Mouse (Mus musculus): ENCODE results near the gene Tbc1d8b. TPM values are rescaled to one million over a fixed set of nuclear protein-coding genes. Genes with fewer than 3 reads are reported as not detected.

Tbc1d8b gene
- polyA plus RNA-seq, 1 experiment from 2014 or later, result 2.9 TPM

DNA sequence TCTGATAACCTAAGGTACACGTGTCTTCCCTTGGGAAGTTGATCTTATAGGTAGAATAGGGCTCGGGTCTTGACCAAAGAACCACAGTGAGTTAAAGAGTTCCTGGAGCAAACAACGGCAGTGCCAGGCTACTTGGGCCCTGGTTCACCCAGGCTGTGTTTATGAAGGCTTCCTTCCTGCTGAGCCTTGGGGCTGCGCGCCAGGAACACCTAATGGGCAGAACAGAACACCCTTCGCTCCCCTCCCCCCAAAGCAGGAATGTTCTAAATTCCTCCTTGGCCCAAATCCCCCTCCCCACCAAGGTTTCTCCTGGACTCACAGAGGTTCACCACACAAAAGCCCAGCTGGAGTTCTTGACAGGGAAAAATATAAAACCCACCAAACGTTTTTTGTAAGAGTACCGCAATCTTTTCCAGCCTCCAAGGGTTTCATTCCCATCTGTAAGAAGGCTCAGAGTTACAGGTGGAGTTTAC is 115.6 kb downstream of the Tbc1d8b start, which contains the start of gene Cldn2:
Cldn2 (plus strand) TSS at position 423 of the 473 bp plus-strand sequence.
- ATAC-seq, result no peak
- H3K4me1 ChIP-seq (replicated peaks; ENCODE audit: control insufficient read depth, insufficient read depth, low read length), result no peaks in the 10 kb centered on the region
- no peak within 1 kb of the TSS for H3K4me3 ChIP-seq (ENCODE audit: low read depth, low read length)
- no peak within 1 kb of the TSS for H3K4me2 ChIP-seq (replicated peaks; ENCODE audit: low read depth)
- 71% methylated on average over 8 of the region's 8 CpGs for WGBS
- H3K27ac ChIP-seq (ENCODE audit: low read depth, low read length), result no peak within 1 kb of the TSS
- no peaks in the 10 kb centered on the region for H3K36me3 ChIP-seq (ENCODE audit: control insufficient read depth, insufficient read depth)
- no peak for TF ChIP-seq CTCF (IDR thresholded peaks at IDR 0.05; ENCODE audit: low read depth)
- H3K9me3 ChIP-seq (ENCODE audit: control insufficient read depth), result no peaks in the 10 kb centered on the region
- H3K27me3 ChIP-seq (replicated peaks; ENCODE audit: control insufficient read depth, insufficient read depth, low read length), result no peaks in the 10 kb centered on the region
- no peak within 1 kb of the TSS for H3K9ac ChIP-seq (ENCODE audit: low read depth, low read length)

Other genes with a start within 250 kb of the Tbc1d8b start
- 3.9 and 4.2 TPM in 2 replicates for gene D330045A20Rik, start 204.6 kb upstream of the Tbc1d8b start, polyA plus RNA-seq (2015; fragmentation: Nextera tagmentation; extraction: Ambion mirVana)
- 273 and 282 TPM in 2 replicates for gene Rnf128, start 121.7 kb upstream of the Tbc1d8b start, polyA plus RNA-seq (2015; fragmentation: Nextera tagmentation; extraction: Ambion mirVana)
- 0.17 and 0.39 TPM in 2 replicates for gene Gm15013, start 29.5 kb downstream of the Tbc1d8b start, polyA plus RNA-seq (2015; fragmentation: Nextera tagmentation; extraction: Ambion mirVana)
- not detected in 2 replicates for gene Ripply1, start 97.4 kb downstream of the Tbc1d8b start, polyA plus RNA-seq (2015; fragmentation: Nextera tagmentation; extraction: Ambion mirVana)
- 182 and 193 TPM in 2 replicates for gene Cldn2, start 115.8 kb downstream of the Tbc1d8b start, polyA plus RNA-seq (2015; fragmentation: Nextera tagmentation; extraction: Ambion mirVana)
- 2.5 and 3.5 TPM in 2 replicates for gene Morc4, start 186.7 kb downstream of the Tbc1d8b start, polyA plus RNA-seq (2015; fragmentation: Nextera tagmentation; extraction: Ambion mirVana)